Mouse (Mus musculus) kidney, embryonic 14.5 days (tissue): Measurements from ENCODE around the gene Hcrtr1. TPM values are rescaled to one million over a fixed set of nuclear protein-coding genes. Genes with fewer than 3 reads are reported as not detected.

ENCODE experiments used
- ATAC-seq: fragments of 200-750 bp; cut with Nextera tagmentation; 2 replicates; pipeline ENCODE4 v1.8.0; 2017; ENCODE audit warnings: moderate number of reproducible peaks, mild to moderate bottlenecking, moderate TSS enrichment, moderate library complexity; ENCODE audit not compliant: low FRiP score, low TSS enrichment
- H3K27ac ChIP-seq: fragments of 300-500 bp; sonication (generic); 2 replicates; pipeline ENCODE4 v1.5.1; 2014; ENCODE audit warnings: low read depth, mild to moderate bottlenecking, low read length, moderate library complexity, mixed read lengths
- H3K27me3 ChIP-seq: fragments of 300-500 bp; sonication (generic); 2 replicates; pipeline ENCODE4 v1.6.1; 2014; ENCODE audit warnings: mild to moderate bottlenecking, low read length; ENCODE audit not compliant: control insufficient read depth, insufficient read depth
- H3K36me3 ChIP-seq: fragments of 300-500 bp; sonication (generic); 2 replicates; pipeline ENCODE4 v1.6.1; 2014; ENCODE audit warnings: low read length, mixed read lengths; ENCODE audit not compliant: control insufficient read depth, insufficient read depth
- H3K4me1 ChIP-seq: fragments of 300-500 bp; sonication (generic); 2 replicates; pipeline ENCODE4 v1.6.1; 2014; ENCODE audit warnings: low read length, mixed read lengths; ENCODE audit not compliant: control insufficient read depth, insufficient read depth
- H3K4me2 ChIP-seq: fragments of 300-500 bp; sonication (generic); replicated peaks from 2 replicates; pipeline ENCODE4 v1.6.1; 2014; ENCODE audit warnings: low read depth, mild to moderate bottlenecking, low read length
- H3K4me3 ChIP-seq: fragments of 300-500 bp; sonication (generic); 2 replicates; pipeline ENCODE4 v1.5.1; 2014; ENCODE audit warnings: mild to moderate bottlenecking, low read length
- H3K9ac ChIP-seq: fragments of 300-500 bp; sonication (generic); 2 replicates; pipeline ENCODE4 v1.6.1; 2014; ENCODE audit warnings: low read depth, mild to moderate bottlenecking, low read length, moderate library complexity
- H3K9me3 ChIP-seq: fragments of 300-500 bp; sonication (generic); 2 replicates; pipeline ENCODE4 v1.6.1; 2016; ENCODE audit warnings: low read length; ENCODE audit not compliant: control insufficient read depth
- WGBS: fragments of 180-500 bp; shearing (Covaris S2); extraction: QIAGEN DNeasy Blood & Tissue Kit; methylation state at CpG from one replicate; pipeline ENCODE4 v1.1.7; 2014; 5-methylcytosine and 5-hydroxymethylcytosine counted together
- polyA plus RNA-seq: library from polyadenylated mRNA; unstranded; fragments of >200 nt; fragmentation: Nextera tagmentation; extraction: Ambion mirVana; gene quantifications from 2 replicates; pipeline ENCODE4 v1.2.1, GENCODE M21; 2014

Hcrtr1 gene
- polyA plus RNA-seq, 1 experiment from 2014 or later: not detected

- no peak overlapping the region for H3K4me2 ChIP-seq
- WGBS: 59% methylated on average over 7 of the region's 7 CpGs
- no peak for ATAC-seq
Measured at GRCm38 (mm10) chr4:130177536-130177935, 38.4 kb upstream of the Hcrtr1 start.

GRCm38 (mm10) chr4:130177087-130177486, 37.9 kb upstream of the Hcrtr1 start:
- Histone ChIP-seq H3K27me3 (peaks cover 12% of the 10 kb centered on the region), H3K9ac (no peak overlapping the region), H3K27ac (peak overlapping the region; percentile 19; the same call in 1 of the 2 replicates), H3K36me3 (no peaks in the 10 kb centered on the region), H3K9me3 (no peaks in the 10 kb centered on the region), H3K4me3 (no peak overlapping the region), H3K4me2 (no peak overlapping the region), H3K4me1 (peaks cover 39% of the 10 kb centered on the region)
- 72% methylated on average over 4 of the region's 4 CpGs for WGBS
- no peak for ATAC-seq

More at GRCm38 (mm10) chr4:130177536-130177935, 38.4 kb upstream of the Hcrtr1 start:
- peaks cover 34% of the 10 kb centered on the region for H3K4me1 ChIP-seq
- no peak overlapping the region for H3K9ac ChIP-seq
- H3K27ac ChIP-seq: peak overlapping the region; percentile 19; the same call in 1 of the 2 replicates
- H3K36me3 ChIP-seq: no peaks in the 10 kb centered on the region
- H3K9me3 ChIP-seq: no peaks in the 10 kb centered on the region
- H3K4me3 ChIP-seq: no peak overlapping the region
- H3K27me3 ChIP-seq: peaks cover 12% of the 10 kb centered on the region

- Histone ChIP-seq H3K9me3 (no peaks in the 10 kb centered on the region), H3K9ac (no peak overlapping the region), H3K36me3 (no peaks in the 10 kb centered on the region), H3K27ac (no peak overlapping the region), H3K4me1 (peaks cover 44% of the 10 kb centered on the region), H3K4me3 (no peak overlapping the region), H3K4me2 (no peak overlapping the region), H3K27me3 (peaks cover 12% of the 10 kb centered on the region)
- 81% methylated on average over 5 of the region's 5 CpGs for WGBS
- no peak for ATAC-seq
Measured at GRCm38 (mm10) chr4:130176156-130176720, 37.1 kb upstream of the Hcrtr1 start.

- Histone ChIP-seq H3K4me2 (peak within 1 kb of the TSS; percentile 51), H3K9me3 (no peaks in the 10 kb centered on the region), H3K9ac (peak within 1 kb of the TSS; percentile 28; the same call in 1 of the 2 replicates), H3K36me3 (no peaks in the 10 kb centered on the region), H3K4me1 (peaks cover 44% of the 10 kb centered on the region), H3K27ac (peak within 1 kb of the TSS; percentile 59; the same call in 1 of the 2 replicates), H3K27me3 (peaks cover 12% of the 10 kb centered on the region), H3K4me3 (peak within 1 kb of the TSS; percentile 31)
- WGBS: 1% methylated on average over 14 of the region's 14 CpGs
- 0 out of 2 replicates have a peak, but pooled peaks have one; percentile 17 for ATAC-seq
Measured at GRCm38 (mm10) chr4:130175072-130175711, 36.0 kb upstream of the Hcrtr1 start, which contains the start of gene Tinagl1. Gene Tinagl1, minus strand, starts transcription at chr4:130175122.

- H3K4me2 ChIP-seq: peak overlapping the region; percentile 51
- peak overlapping the region; percentile 59; the same call in 1 of the 2 replicates for H3K27ac ChIP-seq
- ATAC-seq: peak; percentile 48
- H3K4me1 ChIP-seq: peaks cover 44% of the 10 kb centered on the region
- H3K27me3 ChIP-seq: peaks cover 12% of the 10 kb centered on the region
- H3K36me3 ChIP-seq: no peaks in the 10 kb centered on the region
- peak overlapping the region; percentile 28; the same call in 1 of the 2 replicates for H3K9ac ChIP-seq
- 2% methylated on average over 25 of the region's 25 CpGs for WGBS
- peak overlapping the region; percentile 31 for H3K4me3 ChIP-seq
- H3K9me3 ChIP-seq: no peaks in the 10 kb centered on the region
Measured at GRCm38 (mm10) chr4:130174335-130175031, 35.3 kb upstream of the Hcrtr1 start.

GRCm38 (mm10) chr4:130173911-130174311, 34.8 kb upstream of the Hcrtr1 start:
- H3K9ac ChIP-seq: 0 out of 2 replicates have a peak overlapping the region, but pooled peaks have one; percentile 28
- H3K4me1 ChIP-seq: peaks cover 50% of the 10 kb centered on the region
- no peaks in the 10 kb centered on the region for H3K9me3 ChIP-seq
- H3K27me3 ChIP-seq: peaks cover 12% of the 10 kb centered on the region
- H3K36me3 ChIP-seq: no peaks in the 10 kb centered on the region
- 33% methylated on average over 19 of the region's 19 CpGs for WGBS
- H3K4me3 ChIP-seq: peak overlapping the region; percentile 31
- no peak for ATAC-seq
- no peak overlapping the region for H3K27ac ChIP-seq
- peak overlapping the region; percentile 51 for H3K4me2 ChIP-seq

- peaks cover 12% of the 10 kb centered on the region for H3K27me3 ChIP-seq
- 67% methylated on average over 11 of the region's 11 CpGs for WGBS
- H3K4me2 ChIP-seq: peak overlapping the region; percentile 51
- no peaks in the 10 kb centered on the region for H3K36me3 ChIP-seq
- peak overlapping the region; percentile 31; the same call in 1 of the 2 replicates for H3K4me3 ChIP-seq
- H3K9ac ChIP-seq: no peak overlapping the region
- peaks cover 57% of the 10 kb centered on the region for H3K4me1 ChIP-seq
- ATAC-seq: no peak
- H3K27ac ChIP-seq: no peak overlapping the region; the same call in 1 of the 2 replicates
- no peaks in the 10 kb centered on the region for H3K9me3 ChIP-seq
Measured at GRCm38 (mm10) chr4:130173060-130173822, 34.1 kb upstream of the Hcrtr1 start.

GRCm38 (mm10) chr4:130171951-130172765, 33.0 kb upstream of the Hcrtr1 start:
- H3K4me2 ChIP-seq: peak overlapping the region; percentile 17; the same call in 1 of the 2 replicates
- H3K27me3 ChIP-seq: peaks cover 12% of the 10 kb centered on the region
- no peak overlapping the region for H3K4me3 ChIP-seq
- peak; percentile 16; the same call in 1 of the 2 replicates for ATAC-seq
- H3K36me3 ChIP-seq: no peaks in the 10 kb centered on the region
- no peaks in the 10 kb centered on the region for H3K9me3 ChIP-seq
- H3K27ac ChIP-seq: peak overlapping the region; percentile 47; the same call in 1 of the 2 replicates
- WGBS: 40% methylated on average over 11 of the region's 11 CpGs
- H3K4me1 ChIP-seq: peaks cover 58% of the 10 kb centered on the region
- peak overlapping the region; percentile 31; the same call in 1 of the 2 replicates for H3K9ac ChIP-seq
